Mouse (Mus musculus) liver, postnatal 0 days (tissue): ENCODE measurements around the gene Ascl1.

Experiments
- CTCF ChIP-seq: sonication (generic); IDR thresholded peaks from 2 replicates; pipeline ENCODE4 v1.5.1; 2016; ENCODE audit warnings: antibody characterized with exemption, low read depth
- EP300 ChIP-seq: IDR thresholded peaks from 2 replicates; pipeline ENCODE4 v1.6.1; 2016; ENCODE audit warnings: antibody characterized with exemption, low read depth, mild to moderate bottlenecking

- TF ChIP-seq CTCF (no peak), EP300 (no peak)
Measured at GRCm38 (mm10) chr10:87489246-87490009, 4.0 kb downstream of the Ascl1 start.
